Mouse (Mus musculus) heart, adult 2 months (tissue): ENCODE results near the gene Faap100. TPM values are rescaled to one million over a fixed set of nuclear protein-coding genes. Genes with fewer than 3 reads are reported as not detected.

Source experiments
- DNase-seq, 2 experiments: peaks; one replicate each; pipeline ENCODE4 v3.0.0; 2021
- H3K27ac ChIP-seq: fragments of 200-600 bp; 2 replicates; pipeline ENCODE4 v1.8.1; 2022
- H3K27me3 ChIP-seq: fragments of 200-500 bp; 2 replicates; pipeline ENCODE4 v1.6.1; 2012; ENCODE audit warnings: mild to moderate bottlenecking, low read length, inconsistent platforms, mixed read lengths; ENCODE audit not compliant: control insufficient read depth, insufficient read depth
- H3K36me3 ChIP-seq: fragments of 200-500 bp; 2 replicates; pipeline ENCODE4 v1.6.1; 2012; ENCODE audit warnings: low read length, inconsistent platforms; ENCODE audit not compliant: control insufficient read depth, insufficient read depth
- H3K4me1 ChIP-seq: fragments of 200-500 bp; 2 replicates; pipeline ENCODE4 v1.6.1; 2011; ENCODE audit warnings: low read length; ENCODE audit not compliant: control insufficient read depth, insufficient read depth
- H3K4me3 ChIP-seq: fragments of 200-600 bp; 2 replicates; pipeline ENCODE4 v1.8.1; 2022
- H3K79me2 ChIP-seq: fragments of 200-500 bp; replicated peaks from 2 replicates; pipeline ENCODE4 v1.6.1; 2012; ENCODE audit warnings: mild to moderate bottlenecking, inconsistent platforms, low read length, moderate library complexity, mixed read lengths; ENCODE audit not compliant: control insufficient read depth, insufficient read depth
- H3K9ac ChIP-seq: fragments of 200-500 bp; 2 replicates; pipeline ENCODE4 v1.6.1; 2012; ENCODE audit warnings: low read depth, mild to moderate bottlenecking, control low read depth, inconsistent platforms, low read length, mixed read lengths
- CTCF ChIP-seq: fragments of 200-600 bp; IDR thresholded peaks from 2 replicates; pipeline ENCODE4 v1.8.1; 2022; ENCODE audit warnings: antibody characterized with exemption, mild to moderate bottlenecking, moderate library complexity
- EP300 ChIP-seq: fragments of 200-500 bp; IDR thresholded peaks from 2 replicates; pipeline ENCODE4 v1.6.1; 2011; ENCODE audit warnings: low read depth, low read length, control low read depth; ENCODE audit not compliant: insufficient read depth
- POLR2A ChIP-seq: fragments of 200-500 bp; IDR thresholded peaks from 2 replicates; pipeline ENCODE4 v1.6.1; 2011; ENCODE audit warnings: mild to moderate bottlenecking, low read depth, low read length, control low read depth; ENCODE audit not compliant: insufficient read depth
- WGBS: fragments of 180-500 bp; shearing (Covaris S2); methylation state at CpG from one replicate; pipeline ENCODE4 v1.1.7; 2018; 5-methylcytosine and 5-hydroxymethylcytosine counted together
- intact Hi-C: fragments of 180-260 bp; cut with DNase I; formaldehyde crosslinking; loops from one replicate; pipeline ENCODE4 v1.15.1; 2025
- polyA plus RNA-seq: library from polyadenylated mRNA; depleted of rRNA; stranded (reverse); fragments of >200 nt; gene quantifications from 2 replicates; pipeline ENCODE4 v1.2.3, GENCODE M21; 2012
- total RNA-seq, 2 experiments: library from RNA; stranded (reverse); gene quantifications; 2 replicates each; pipeline ENCODE4 v1.2.3; 2021

Faap100 gene
- total and polyA plus RNA-seq, 3 experiments: 13.0 to 25.8 (median 13.4) TPM

DNA sequence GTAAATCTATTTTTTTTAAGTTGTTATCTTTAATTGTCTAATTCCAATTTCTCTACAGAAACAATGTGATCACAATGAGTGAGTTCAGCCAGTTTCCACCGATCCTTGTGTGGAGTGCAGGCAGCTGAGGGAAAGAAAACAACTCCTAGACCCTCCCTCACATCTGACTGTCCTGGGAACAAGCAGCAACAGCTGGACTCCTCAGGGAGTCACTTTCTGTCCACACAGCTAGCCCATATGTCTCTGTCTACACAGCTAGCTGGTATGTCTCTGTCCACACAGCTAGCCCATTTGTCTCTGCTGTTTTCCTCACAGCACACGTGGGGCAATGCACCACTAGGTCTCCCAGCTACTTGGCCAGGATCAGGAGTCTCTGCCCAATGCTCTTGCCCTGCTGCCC is 19.0 kb upstream of the Faap100 start:
- Histone ChIP-seq H3K4me1 (no peaks in the 10 kb centered on the region), H3K4me3 (no peak overlapping the region), H3K9ac (no peak overlapping the region), H3K27ac (no peak overlapping the region), H3K36me3 (peaks cover 5% of the 10 kb centered on the region), H3K79me2 (no peaks in the 10 kb centered on the region), H3K27me3 (no peaks in the 10 kb centered on the region)
- intact Hi-C loops: no loop called here
- no peak for DNase-seq
- TF ChIP-seq EP300 (no peak), POLR2A (no peak), CTCF (no peak)
- 75% methylated on average over 2 of the region's 2 CpGs for WGBS

DNA sequence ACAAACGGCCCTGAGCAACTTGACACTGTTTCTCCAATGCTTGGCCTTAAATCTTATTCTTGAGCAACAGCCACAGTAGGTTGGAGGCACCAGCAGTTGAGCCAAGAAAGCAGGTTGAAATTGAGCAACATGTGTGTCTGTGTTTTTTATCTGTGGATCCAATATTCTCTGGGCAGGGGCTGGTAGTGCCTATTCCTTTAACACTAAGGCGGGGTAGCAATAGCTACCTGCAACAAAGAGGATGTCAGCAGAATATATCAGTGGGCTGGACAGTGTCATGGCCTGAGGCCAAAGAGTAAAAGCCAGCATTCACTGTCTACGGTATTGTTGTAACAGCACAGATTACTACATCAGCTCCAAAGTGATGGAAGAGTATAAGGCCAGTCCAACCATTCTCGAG is 17.1 kb upstream of the Faap100 start:
- H3K4me1 ChIP-seq: no peaks in the 10 kb centered on the region
- intact Hi-C loops: no loop called here
- H3K27me3 ChIP-seq: no peaks in the 10 kb centered on the region
- 54% methylated on average over 4 of the region's 4 CpGs for WGBS
- H3K79me2 ChIP-seq: no peaks in the 10 kb centered on the region
- H3K36me3 ChIP-seq: peaks cover 3% of the 10 kb centered on the region
- no peak overlapping the region for H3K9ac ChIP-seq
- DNase-seq: no peak
- no peak overlapping the region for H3K4me3 ChIP-seq
- no peak overlapping the region for H3K27ac ChIP-seq
- TF ChIP-seq POLR2A: no peak
- no peak for TF ChIP-seq CTCF
- TF ChIP-seq EP300: no peak

DNA sequence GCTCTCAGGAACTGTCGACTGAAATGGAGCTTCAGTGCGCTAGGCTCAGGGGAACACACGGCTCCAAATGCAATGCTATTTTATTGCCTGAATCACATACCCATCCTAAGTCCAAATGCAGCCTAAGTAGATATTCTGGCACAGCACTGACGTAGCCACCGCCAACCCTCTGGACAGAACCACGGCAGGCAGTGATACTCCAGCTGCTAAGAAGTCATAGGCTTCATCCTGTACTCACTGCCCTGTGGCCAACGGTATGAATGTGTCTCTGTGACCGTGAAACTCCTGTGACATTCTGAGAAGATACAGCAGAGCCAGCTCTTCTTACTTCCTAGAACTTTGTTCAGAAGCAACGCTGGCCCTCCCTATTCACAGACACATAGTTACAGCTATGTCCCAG is 10.0 kb upstream of the Faap100 start:
- H3K27me3 ChIP-seq: no peaks in the 10 kb centered on the region
- intact Hi-C loops: no loop called here
- no peak overlapping the region for H3K4me3 ChIP-seq
- no peaks in the 10 kb centered on the region for H3K36me3 ChIP-seq
- 73% methylated on average over 9 of the region's 9 CpGs for WGBS
- H3K4me1 ChIP-seq: no peaks in the 10 kb centered on the region; the same call in 1 of the 2 replicates
- H3K27ac ChIP-seq: peak overlapping the region; percentile 24; the same call in 1 of the 2 replicates
- H3K79me2 ChIP-seq: no peaks in the 10 kb centered on the region
- TF ChIP-seq POLR2A: no peak
- no peak for TF ChIP-seq CTCF
- no peak for TF ChIP-seq EP300
- no peak for DNase-seq
- H3K9ac ChIP-seq: no peak overlapping the region

DNA sequence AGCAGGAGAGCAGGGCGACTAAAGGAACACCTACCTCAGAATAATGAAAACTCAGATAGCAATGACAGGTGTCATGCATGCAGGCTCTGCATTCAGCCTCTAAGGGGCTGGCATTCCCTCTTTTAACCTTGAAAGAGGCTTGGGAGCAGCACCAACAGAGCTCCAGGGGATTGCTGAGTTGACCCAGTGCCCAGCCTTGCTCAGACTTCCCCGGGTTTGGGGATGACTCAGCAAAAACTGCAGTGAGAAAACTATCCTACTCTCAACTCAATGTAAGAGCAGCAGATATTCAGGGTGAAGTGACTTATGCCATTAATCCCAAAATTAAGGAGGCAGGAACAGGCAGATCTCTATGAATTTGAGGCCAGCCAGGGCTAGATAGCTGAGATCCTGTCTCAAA is 8.6 kb upstream of the Faap100 start:
- H3K27me3 ChIP-seq: no peaks in the 10 kb centered on the region
- H3K27ac ChIP-seq: peak overlapping the region; percentile 48; the same call in 1 of the 2 replicates
- 33% methylated on average over 2 of the region's 2 CpGs for WGBS
- peaks cover 3% of the 10 kb centered on the region; the same call in 1 of the 2 replicates for H3K36me3 ChIP-seq
- TF ChIP-seq EP300 (no peak), POLR2A (no peak), CTCF (no peak)
- intact Hi-C loops: no loop called here
- H3K9ac ChIP-seq: no peak overlapping the region
- H3K79me2 ChIP-seq: no peaks in the 10 kb centered on the region
- no peak for DNase-seq
- no peak overlapping the region for H3K4me3 ChIP-seq
- no peaks in the 10 kb centered on the region; the same call in 1 of the 2 replicates for H3K4me1 ChIP-seq

DNA sequence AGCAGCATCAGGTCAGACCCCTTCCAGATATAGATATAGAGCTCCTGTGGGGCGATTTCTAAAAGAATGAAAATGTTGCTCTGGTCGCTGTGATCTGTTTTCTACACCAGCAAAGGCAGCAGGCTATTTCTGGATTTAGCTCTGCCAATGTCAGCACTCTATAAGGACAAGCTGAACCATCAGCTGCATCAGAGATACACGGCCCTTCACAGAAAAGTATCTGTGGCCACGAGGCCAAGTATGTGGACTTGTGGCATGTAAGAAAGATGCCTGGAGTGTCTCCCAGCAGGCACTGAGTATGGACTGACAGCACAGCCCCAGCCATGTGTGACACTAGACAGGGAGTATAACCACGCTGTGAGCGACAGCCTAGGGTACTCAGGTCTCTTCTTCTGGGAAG is 8.1 kb upstream of the Faap100 start:
- H3K9ac ChIP-seq: no peak overlapping the region
- 63% methylated on average over 6 of the region's 6 CpGs for WGBS
- peaks cover 3% of the 10 kb centered on the region; the same call in 1 of the 2 replicates for H3K36me3 ChIP-seq
- 0 out of 2 replicates have a peak, but pooled peaks have one; percentile 54 for TF ChIP-seq EP300
- no peak for TF ChIP-seq CTCF
- 0 out of 2 replicates have a peak, but pooled peaks have one; percentile 24 for TF ChIP-seq POLR2A
- intact Hi-C loops: no loop called here
- H3K27me3 ChIP-seq: no peaks in the 10 kb centered on the region
- peak overlapping the region; percentile 63 for H3K27ac ChIP-seq
- H3K4me3 ChIP-seq: no peak overlapping the region
- DNase-seq: peak in 1 of 2 experiments; percentile 47
- no peaks in the 10 kb centered on the region for H3K79me2 ChIP-seq
- no peaks in the 10 kb centered on the region; the same call in 1 of the 2 replicates for H3K4me1 ChIP-seq

DNA sequence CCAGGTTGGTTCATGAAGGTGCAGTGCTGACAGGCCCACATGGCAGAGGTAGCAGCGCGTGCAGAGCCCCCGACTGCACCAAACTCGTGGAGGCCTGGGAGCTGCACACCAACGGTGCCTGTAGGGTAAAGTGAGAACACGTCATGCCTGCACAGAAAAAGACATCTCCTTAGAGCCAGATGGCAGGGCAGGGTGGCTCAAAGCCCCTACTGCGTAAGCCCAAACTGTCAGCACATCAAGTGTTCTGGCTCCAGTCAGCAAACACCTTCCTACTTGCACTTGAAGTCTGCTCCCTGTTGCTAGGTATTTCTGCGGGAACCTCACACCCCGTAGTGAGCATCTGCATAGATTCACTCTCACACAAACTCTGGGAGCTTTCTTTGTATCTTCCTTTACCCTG is 3.9 kb upstream of the Faap100 start:
- peaks cover 7% of the 10 kb centered on the region for H3K4me1 ChIP-seq

More for the DNA sequence above, 3.9 kb upstream of the Faap100 start:
- Histone ChIP-seq H3K79me2 (no peaks in the 10 kb centered on the region), H3K4me3 (no peak overlapping the region), H3K27me3 (no peaks in the 10 kb centered on the region), H3K27ac (peak overlapping the region; percentile 23), H3K36me3 (peaks cover 3% of the 10 kb centered on the region; the same call in 1 of the 2 replicates), H3K9ac (no peak overlapping the region)
- peak in 1 of 2 experiments; percentile 67 for DNase-seq
- 66% methylated on average over 9 of the region's 9 CpGs for WGBS
- TF ChIP-seq EP300 (peak; percentile 95), CTCF (no peak)
- intact Hi-C loops: no loop called here
